Mouse (Mus musculus): ENCODE data around the gene Erich4. TPM values are rescaled to one million over a fixed set of nuclear protein-coding genes. Genes with fewer than 3 reads are reported as not detected.

Erich4 gene
- total RNA-seq (2021) = not detected in 2 replicates
- long read RNA-seq = 0 reads

GRCm38 (mm10) chr7:25615706-25616011 is at the start of gene Erich4:
TSS of gene Erich4 (minus strand) at chr7:25615892.
- no peak for DNase-seq

GRCm38 (mm10) chr7:25658657-25659472 is 43.2 kb upstream of the Erich4 start, which contains the start of the genes Bckdha and Exosc5:
TSS of gene Bckdha (minus strand) at chr7:25658981.
TSS of gene Exosc5 (plus strand) at chr7:25659164.
- DNase-seq = peak; percentile 97

GRCm38 (mm10) chr7:25657785-25658184 is 42.1 kb upstream of the Erich4 start:
- DNase-seq = no peak

GRCm38 (mm10) chr7:25655601-25656428 is 40.1 kb upstream of the Erich4 start:
- DNase-seq = no peak

GRCm38 (mm10) chr7:25652244-25652759 is 36.6 kb upstream of the Erich4 start:
- DNase-seq = no peak

- DNase-seq = no peak
Measured at GRCm38 (mm10) chr7:25651281-25651680, 35.6 kb upstream of the Erich4 start.

GRCm38 (mm10) chr7:25649839-25650238 is 34.1 kb upstream of the Erich4 start:
- DNase-seq = no peak

GRCm38 (mm10) chr7:25647574-25648123 is 32.0 kb upstream of the Erich4 start:
- DNase-seq = no peak

- no peak for DNase-seq
Measured at GRCm38 (mm10) chr7:25645074-25645473, 29.4 kb upstream of the Erich4 start.

GRCm38 (mm10) chr7:25644631-25645030 is 28.9 kb upstream of the Erich4 start:
- DNase-seq = no peak

- DNase-seq = no peak
Measured at GRCm38 (mm10) chr7:25644136-25644535, 28.4 kb upstream of the Erich4 start.

GRCm38 (mm10) chr7:25639754-25640153 is 24.1 kb upstream of the Erich4 start:
- DNase-seq = no peak

- no peak for DNase-seq
Measured at GRCm38 (mm10) chr7:25637099-25637498, 21.4 kb upstream of the Erich4 start.

- no peak for DNase-seq
Measured at GRCm38 (mm10) chr7:25636373-25636772, 20.7 kb upstream of the Erich4 start.

GRCm38 (mm10) chr7:25632679-25633078 is 17.0 kb upstream of the Erich4 start:
- no peak for DNase-seq

GRCm38 (mm10) chr7:25628323-25628620 is 12.6 kb upstream of the Erich4 start:
- no peak for DNase-seq

- DNase-seq = peak; percentile 76
Measured at GRCm38 (mm10) chr7:25627431-25628322, 12.0 kb upstream of the Erich4 start.

- peak; percentile 16 for DNase-seq
Measured at GRCm38 (mm10) chr7:25626509-25627430, 11.1 kb upstream of the Erich4 start, which contains the start of gene B3gnt8. TSS of gene B3gnt8 (plus strand) at chr7:25626654.

- DNase-seq = no peak
Measured at GRCm38 (mm10) chr7:25625594-25626250, 10.0 kb upstream of the Erich4 start.

GRCm38 (mm10) chr7:25624851-25625250 is 9.2 kb upstream of the Erich4 start:
- no peak for DNase-seq

Data from adrenal gland, postnatal 25 days (tissue).